Mouse (Mus musculus): Measurements from ENCODE around the gene Ntn4. TPM values are rescaled to one million over a fixed set of nuclear protein-coding genes. Genes with fewer than 3 reads are reported as not detected.

Gene Ntn4
- polyA plus RNA-seq (2015; fragmentation: Nextera tagmentation; extraction: Ambion mirVana) = 0.44 and 0.67 TPM in 2 replicates

DNA sequence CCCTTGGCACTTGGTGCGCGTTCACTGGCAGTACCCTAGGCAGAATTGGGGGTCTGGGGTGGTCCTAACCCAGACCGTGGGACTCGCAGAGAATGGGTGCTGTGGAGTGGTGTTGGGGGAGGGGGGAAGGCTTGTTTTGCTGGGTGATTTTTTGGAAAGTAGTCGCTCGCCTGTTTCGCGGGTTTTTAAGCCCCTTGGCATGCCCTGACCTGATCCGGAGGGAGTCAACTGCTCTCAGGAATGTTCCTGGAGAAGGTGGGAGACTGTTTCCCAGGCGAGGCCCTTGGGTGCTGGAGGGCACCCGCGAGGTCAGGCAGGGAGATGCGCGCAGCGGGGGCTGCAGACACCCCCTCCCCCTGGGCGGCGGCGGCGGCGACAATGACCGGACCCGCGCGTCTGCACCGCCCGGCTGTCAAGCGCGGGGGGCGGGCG is at the start of gene Ntn4:
Gene Ntn4 (plus strand): TSS at position 161 of the 432 bp plus-strand sequence.
- Histone ChIP-seq H3K4me3 (peak within 1 kb of the TSS; percentile 76), H3K9me3 (no peaks in the 10 kb centered on the region), H3K36me3 (no peaks in the 10 kb centered on the region), H3K27me3 (peaks cover 61% of the 10 kb centered on the region), H3K4me2 (peak within 1 kb of the TSS; percentile 100), H3K4me1 (peaks cover 22% of the 10 kb centered on the region), H3K27ac (no peak within 1 kb of the TSS), H3K9ac (peak within 1 kb of the TSS; percentile 65)
- WGBS = 3% methylated on average over 28 of the region's 30 CpGs
- no peak; the same call in 1 of the 2 replicates for ATAC-seq (ENCODE audit: borderline replicate concordance, extremely low read depth, low FRiP score, low TSS enrichment)

GRCm38 (mm10) chr10:93592456-93592855 is 48.0 kb upstream of the Ntn4 start:
- Histone ChIP-seq H3K4me2 (no peak overlapping the region), H3K4me3 (no peak overlapping the region), H3K9ac (no peak overlapping the region), H3K27ac (no peak overlapping the region), H3K36me3 (peaks cover 2% of the 10 kb centered on the region; the same call in 1 of the 2 replicates), H3K27me3 (no peaks in the 10 kb centered on the region), H3K9me3 (no peaks in the 10 kb centered on the region), H3K4me1 (peaks cover 16% of the 10 kb centered on the region)
- no peak for ATAC-seq (ENCODE audit: borderline replicate concordance, extremely low read depth, low FRiP score, low TSS enrichment)
- 49% methylated on average over 12 of the region's 12 CpGs for WGBS

GRCm38 (mm10) chr10:93594022-93594482 is 46.4 kb upstream of the Ntn4 start:
- Histone ChIP-seq H3K9me3 (no peaks in the 10 kb centered on the region), H3K9ac (peak overlapping the region; percentile 34; the same call in 1 of the 2 replicates), H3K4me1 (peaks cover 4% of the 10 kb centered on the region; the same call in 1 of the 2 replicates), H3K4me3 (peak overlapping the region; percentile 42), H3K27ac (no peak overlapping the region), H3K27me3 (no peaks in the 10 kb centered on the region), H3K4me2 (peak overlapping the region; percentile 85), H3K36me3 (no peaks in the 10 kb centered on the region)
- 2% methylated on average over 22 of the region's 22 CpGs for WGBS
- peak; percentile 31; the same call in 1 of the 2 replicates for ATAC-seq (ENCODE audit: borderline replicate concordance, extremely low read depth, low FRiP score, low TSS enrichment)

GRCm38 (mm10) chr10:93595831-93596230 is 44.6 kb upstream of the Ntn4 start:
- peaks cover 4% of the 10 kb centered on the region; the same call in 1 of the 2 replicates for H3K4me1 ChIP-seq
- H3K27me3 ChIP-seq = no peaks in the 10 kb centered on the region
- no peaks in the 10 kb centered on the region for H3K9me3 ChIP-seq
- H3K9ac ChIP-seq = no peak overlapping the region
- WGBS = 32% methylated on average over 4 of the region's 4 CpGs
- H3K27ac ChIP-seq = no peak overlapping the region
- H3K4me3 ChIP-seq = no peak overlapping the region
- no peak for ATAC-seq (ENCODE audit: borderline replicate concordance, extremely low read depth, low FRiP score, low TSS enrichment)
- H3K36me3 ChIP-seq = no peaks in the 10 kb centered on the region
- no peak overlapping the region for H3K4me2 ChIP-seq

- Histone ChIP-seq H3K4me2 (no peak overlapping the region), H3K4me1 (peaks cover 4% of the 10 kb centered on the region; the same call in 1 of the 2 replicates), H3K9me3 (no peaks in the 10 kb centered on the region), H3K4me3 (no peak overlapping the region), H3K27ac (no peak overlapping the region), H3K36me3 (no peaks in the 10 kb centered on the region), H3K9ac (no peak overlapping the region), H3K27me3 (no peaks in the 10 kb centered on the region)
- WGBS = 70% methylated on average over 3 of the region's 3 CpGs
- no peak for ATAC-seq (ENCODE audit: borderline replicate concordance, extremely low read depth, low FRiP score, low TSS enrichment)
Observed at GRCm38 (mm10) chr10:93596641-93597040, 43.8 kb upstream of the Ntn4 start.

- H3K27me3 ChIP-seq = no peaks in the 10 kb centered on the region
- 80% methylated on average over 5 of the region's 5 CpGs for WGBS
- ATAC-seq (ENCODE audit: borderline replicate concordance, extremely low read depth, low FRiP score, low TSS enrichment) = no peak
Observed at GRCm38 (mm10) chr10:93602309-93602708, 38.2 kb upstream of the Ntn4 start.

DNA sequence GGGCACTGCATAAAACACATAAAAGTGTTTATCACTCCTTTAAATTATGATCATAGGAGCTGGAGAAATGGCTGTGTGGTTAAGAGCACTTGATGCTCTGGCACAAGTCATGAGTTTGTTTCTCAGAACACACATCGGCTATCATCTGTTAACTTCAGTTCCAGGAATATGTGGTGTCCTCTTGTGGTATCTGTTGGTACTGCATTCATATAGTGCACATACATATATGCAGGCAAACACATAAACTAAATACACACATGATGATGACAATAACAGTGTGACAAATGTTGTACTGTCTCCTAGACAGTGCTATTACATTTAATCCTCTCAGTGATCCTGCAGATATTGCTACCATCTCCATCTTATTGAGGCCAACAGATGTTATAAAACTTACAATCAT is 37.2 kb upstream of the Ntn4 start:
- H3K4me3 ChIP-seq = no peak overlapping the region
- H3K4me1 ChIP-seq = no peaks in the 10 kb centered on the region
- H3K27ac ChIP-seq = no peak overlapping the region
- ATAC-seq (ENCODE audit: borderline replicate concordance, extremely low read depth, low FRiP score, low TSS enrichment) = no peak
- no peak overlapping the region for H3K4me2 ChIP-seq
- H3K9ac ChIP-seq = no peak overlapping the region
- WGBS = 94% methylated on average over 1 of the region's 1 CpGs
- no peaks in the 10 kb centered on the region for H3K36me3 ChIP-seq
- H3K9me3 ChIP-seq = no peaks in the 10 kb centered on the region
- no peaks in the 10 kb centered on the region for H3K27me3 ChIP-seq

More at GRCm38 (mm10) chr10:93602309-93602708, 38.2 kb upstream of the Ntn4 start:
- Histone ChIP-seq H3K4me1 (no peaks in the 10 kb centered on the region), H3K4me3 (no peak overlapping the region), H3K27ac (no peak overlapping the region), H3K9me3 (no peaks in the 10 kb centered on the region), H3K9ac (no peak overlapping the region), H3K36me3 (no peaks in the 10 kb centered on the region), H3K4me2 (no peak overlapping the region)

DNA sequence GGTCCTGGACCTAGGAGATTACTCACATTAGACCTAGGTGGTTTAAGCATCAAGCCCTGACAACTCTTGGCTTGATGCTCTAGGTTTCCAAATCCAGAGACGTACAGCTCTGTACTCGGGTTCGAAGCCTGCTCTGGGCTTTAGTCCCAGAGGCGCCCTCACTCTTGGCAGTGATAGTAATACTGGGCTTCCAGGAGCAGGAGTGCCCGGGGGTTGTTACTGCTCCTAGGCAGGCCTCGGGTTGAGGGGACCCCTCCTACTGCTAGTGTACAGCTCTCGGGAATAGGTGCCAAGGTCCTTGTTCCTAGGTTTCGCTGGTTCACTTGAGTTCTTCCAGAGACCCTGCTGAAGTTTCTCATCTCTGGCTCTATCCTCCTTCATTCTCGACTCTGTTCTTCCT is 34.2 kb upstream of the Ntn4 start:
- no peaks in the 10 kb centered on the region for H3K9me3 ChIP-seq
- no peak overlapping the region for H3K27ac ChIP-seq
- 80% methylated on average over 9 of the region's 9 CpGs for WGBS
- H3K36me3 ChIP-seq = no peaks in the 10 kb centered on the region
- H3K4me1 ChIP-seq = no peaks in the 10 kb centered on the region
- no peak overlapping the region for H3K4me2 ChIP-seq
- H3K27me3 ChIP-seq = no peaks in the 10 kb centered on the region
- no peak for ATAC-seq (ENCODE audit: borderline replicate concordance, extremely low read depth, low FRiP score, low TSS enrichment)
- H3K9ac ChIP-seq = no peak overlapping the region
- H3K4me3 ChIP-seq = no peak overlapping the region

- WGBS = 38% methylated on average over 9 of the region's 9 CpGs
- H3K4me2 ChIP-seq = no peak overlapping the region
- no peaks in the 10 kb centered on the region for H3K36me3 ChIP-seq
- no peak overlapping the region for H3K4me3 ChIP-seq
- H3K27me3 ChIP-seq = no peaks in the 10 kb centered on the region
- H3K27ac ChIP-seq = no peak overlapping the region
- H3K9me3 ChIP-seq = no peaks in the 10 kb centered on the region
- no peaks in the 10 kb centered on the region for H3K4me1 ChIP-seq
- ATAC-seq (ENCODE audit: borderline replicate concordance, extremely low read depth, low FRiP score, low TSS enrichment) = no peak
- no peak overlapping the region for H3K9ac ChIP-seq
Observed at GRCm38 (mm10) chr10:93608051-93608450, 32.4 kb upstream of the Ntn4 start.

DNA sequence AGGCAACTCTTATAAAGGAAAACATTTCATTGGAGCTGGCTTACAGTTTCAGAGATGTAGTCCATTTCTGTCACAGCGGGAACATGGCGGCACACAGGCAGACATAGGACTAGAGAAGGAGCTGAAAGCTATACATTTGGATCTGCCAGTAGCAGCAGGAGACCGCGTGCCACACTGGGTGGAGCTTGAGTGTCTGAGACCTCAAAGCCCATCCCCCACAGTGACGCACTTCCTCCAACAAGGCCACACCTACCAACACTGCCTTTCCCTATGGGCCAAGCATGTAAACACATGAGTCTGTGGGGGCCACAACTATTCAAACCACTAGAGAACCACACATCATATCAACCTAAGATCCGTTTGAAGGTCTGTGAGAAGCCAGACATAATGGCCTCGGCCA is 31.2 kb upstream of the Ntn4 start:
- Histone ChIP-seq H3K4me3 (no peak overlapping the region), H3K4me2 (no peak overlapping the region), H3K4me1 (no peaks in the 10 kb centered on the region), H3K27me3 (no peaks in the 10 kb centered on the region), H3K9ac (no peak overlapping the region), H3K27ac (no peak overlapping the region), H3K9me3 (no peaks in the 10 kb centered on the region), H3K36me3 (no peaks in the 10 kb centered on the region)
- 91% methylated on average over 7 of the region's 7 CpGs for WGBS
- no peak for ATAC-seq (ENCODE audit: borderline replicate concordance, extremely low read depth, low FRiP score, low TSS enrichment)

DNA sequence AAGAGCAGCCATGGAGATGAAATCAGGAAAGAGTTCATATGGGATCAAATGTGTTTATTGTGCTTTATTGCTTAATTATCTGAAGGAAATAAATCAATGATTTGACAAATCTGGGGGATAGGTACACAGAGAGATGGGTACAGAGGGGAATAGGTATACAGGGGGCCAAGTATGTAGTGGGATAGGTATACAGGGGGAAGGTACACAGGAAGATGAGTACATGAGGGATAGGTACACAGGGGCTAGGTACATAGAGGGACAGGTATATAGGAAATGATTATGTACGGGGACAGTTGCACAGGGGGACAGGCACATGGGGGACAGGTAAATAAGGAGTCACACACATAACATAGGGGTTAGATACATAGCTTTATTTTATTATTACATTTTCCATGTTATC is 29.6 kb upstream of the Ntn4 start:
- Histone ChIP-seq H3K9me3 (no peaks in the 10 kb centered on the region), H3K4me2 (no peak overlapping the region), H3K36me3 (no peaks in the 10 kb centered on the region), H3K4me1 (no peaks in the 10 kb centered on the region), H3K27ac (no peak overlapping the region), H3K4me3 (no peak overlapping the region), H3K9ac (no peak overlapping the region), H3K27me3 (no peaks in the 10 kb centered on the region)
- peak; percentile 59; the same call in 1 of the 2 replicates for ATAC-seq (ENCODE audit: borderline replicate concordance, extremely low read depth, low FRiP score, low TSS enrichment)
- 85% methylated on average over 1 of the region's 1 CpGs for WGBS

GRCm38 (mm10) chr10:93611419-93612007 is 29.0 kb upstream of the Ntn4 start:
- no peaks in the 10 kb centered on the region for H3K36me3 ChIP-seq
- no peak overlapping the region for H3K27ac ChIP-seq
- 40% methylated on average over 18 of the region's 18 CpGs for WGBS
- 0 out of 2 replicates have a peak overlapping the region, but pooled peaks have one; percentile 29 for H3K4me2 ChIP-seq
- no peaks in the 10 kb centered on the region for H3K4me1 ChIP-seq
- no peaks in the 10 kb centered on the region for H3K9me3 ChIP-seq
- no peaks in the 10 kb centered on the region for H3K27me3 ChIP-seq
- no peak overlapping the region for H3K9ac ChIP-seq
- no peak overlapping the region for H3K4me3 ChIP-seq
- ATAC-seq (ENCODE audit: borderline replicate concordance, extremely low read depth, low FRiP score, low TSS enrichment) = no peak
